Mouse (Mus musculus) heart, postnatal 36 days (tissue): ENCODE measurements around the gene Abcb6. TPM values are rescaled to one million over a fixed set of nuclear protein-coding genes. Genes with fewer than 3 reads are reported as not detected.
A peak's percentile ranks its signal among the peaks of the same experiment; 100 is the strongest.

Experiments used
- DNase-seq, 2 experiments: peaks; one replicate each; pipeline ENCODE4 v3.0.0; 2021 to 2022
- intact Hi-C: fragments of 180-260 bp; cut with DNase I; formaldehyde crosslinking; loops from one replicate; pipeline ENCODE4 v1.15.1; 2025
- total RNA-seq, 2 experiments: library from RNA; stranded (reverse); gene quantifications; 2 replicates each; pipeline ENCODE4 v1.2.3; 2021

The Abcb6 gene
- total RNA-seq, 2 experiments from 2014 or later = 28.8 to 30.4 TPM

DNA sequence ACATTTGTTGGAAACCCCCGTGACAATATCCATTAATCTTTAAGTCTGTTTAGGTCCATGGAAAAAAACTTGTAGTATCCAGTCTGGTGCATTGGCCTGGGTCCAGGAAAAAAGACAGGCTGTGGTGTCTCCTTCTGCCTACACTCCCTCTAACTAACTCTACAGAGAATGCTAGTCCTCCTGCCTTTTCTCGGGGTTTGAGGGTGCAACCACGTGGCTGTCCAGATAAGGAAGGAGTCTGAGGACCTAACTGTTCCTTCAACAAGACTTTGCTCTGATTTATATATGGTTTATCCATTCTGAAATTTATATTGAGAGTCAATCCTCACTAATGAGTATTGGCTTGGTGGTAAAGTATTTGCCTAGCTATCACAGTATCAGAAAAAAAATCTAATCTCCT, 24.4 kb downstream of the Abcb6 start:
- DNase-seq = no peak

DNA sequence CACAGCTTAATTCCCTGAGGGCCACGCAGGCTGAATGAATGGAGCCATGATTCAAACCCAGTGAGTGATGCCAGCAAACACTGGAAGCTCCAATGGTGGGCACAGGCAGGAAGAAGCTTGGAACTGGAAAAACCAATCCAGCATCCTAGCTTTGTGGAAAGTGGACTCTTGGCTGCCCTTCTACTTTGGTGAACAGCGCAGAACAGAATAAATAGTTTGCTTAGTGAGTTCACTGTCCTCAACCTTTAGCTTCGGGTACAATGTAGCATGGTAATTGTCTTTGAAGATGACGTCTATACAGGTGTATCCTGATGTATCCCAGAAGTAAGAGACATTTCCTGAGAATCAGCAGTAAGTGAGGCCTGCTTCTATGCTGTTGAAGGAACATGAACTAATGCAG, 31.5 kb downstream of the Abcb6 start:
- DNase-seq = no peak
- intact Hi-C loops = no loop called here

More for the DNA sequence above, 24.4 kb downstream of the Abcb6 start:
- intact Hi-C loops = no loop called here

DNA sequence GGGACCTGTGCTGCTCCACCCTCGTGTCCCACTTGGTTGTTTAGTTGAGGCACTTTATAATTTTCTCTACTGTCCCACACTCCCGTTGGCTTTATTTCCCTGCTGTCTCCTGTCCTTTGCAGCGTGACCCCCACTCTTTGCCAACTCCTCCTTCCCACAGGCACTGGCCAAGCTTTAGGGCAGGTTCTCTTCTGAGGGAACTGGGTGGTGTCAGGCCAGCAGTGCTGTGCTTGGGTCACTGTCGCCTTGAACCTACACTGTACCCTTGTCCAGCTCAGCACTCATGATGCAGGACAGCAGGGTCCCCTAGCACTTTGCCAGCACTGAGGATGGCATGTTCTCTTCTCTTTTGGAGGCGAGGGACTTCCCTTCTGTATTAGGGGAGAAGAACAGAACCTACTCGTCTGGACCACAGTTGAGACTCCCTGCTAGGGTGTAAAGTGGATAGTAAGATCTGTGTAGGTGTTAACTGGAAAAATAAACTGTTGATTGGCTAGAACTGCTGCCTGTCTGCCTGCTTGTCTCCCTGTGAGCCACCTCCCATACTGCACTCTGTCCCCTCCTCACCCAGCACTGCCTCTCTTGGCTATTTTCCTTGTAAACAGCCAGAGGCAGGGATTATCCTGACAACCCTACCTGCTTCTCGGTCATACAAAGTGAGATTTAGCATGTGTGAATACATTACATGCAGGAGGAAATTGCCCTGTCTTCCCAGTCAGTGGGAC, 32.6 kb downstream of the Abcb6 start:
- DNase-seq = no peak
- intact Hi-C loops = no loop called here

GRCm38 (mm10) chr1:75145589-75145988, 34.6 kb downstream of the Abcb6 start:
- intact Hi-C loops = no loop called here
- DNase-seq = no peak

DNA sequence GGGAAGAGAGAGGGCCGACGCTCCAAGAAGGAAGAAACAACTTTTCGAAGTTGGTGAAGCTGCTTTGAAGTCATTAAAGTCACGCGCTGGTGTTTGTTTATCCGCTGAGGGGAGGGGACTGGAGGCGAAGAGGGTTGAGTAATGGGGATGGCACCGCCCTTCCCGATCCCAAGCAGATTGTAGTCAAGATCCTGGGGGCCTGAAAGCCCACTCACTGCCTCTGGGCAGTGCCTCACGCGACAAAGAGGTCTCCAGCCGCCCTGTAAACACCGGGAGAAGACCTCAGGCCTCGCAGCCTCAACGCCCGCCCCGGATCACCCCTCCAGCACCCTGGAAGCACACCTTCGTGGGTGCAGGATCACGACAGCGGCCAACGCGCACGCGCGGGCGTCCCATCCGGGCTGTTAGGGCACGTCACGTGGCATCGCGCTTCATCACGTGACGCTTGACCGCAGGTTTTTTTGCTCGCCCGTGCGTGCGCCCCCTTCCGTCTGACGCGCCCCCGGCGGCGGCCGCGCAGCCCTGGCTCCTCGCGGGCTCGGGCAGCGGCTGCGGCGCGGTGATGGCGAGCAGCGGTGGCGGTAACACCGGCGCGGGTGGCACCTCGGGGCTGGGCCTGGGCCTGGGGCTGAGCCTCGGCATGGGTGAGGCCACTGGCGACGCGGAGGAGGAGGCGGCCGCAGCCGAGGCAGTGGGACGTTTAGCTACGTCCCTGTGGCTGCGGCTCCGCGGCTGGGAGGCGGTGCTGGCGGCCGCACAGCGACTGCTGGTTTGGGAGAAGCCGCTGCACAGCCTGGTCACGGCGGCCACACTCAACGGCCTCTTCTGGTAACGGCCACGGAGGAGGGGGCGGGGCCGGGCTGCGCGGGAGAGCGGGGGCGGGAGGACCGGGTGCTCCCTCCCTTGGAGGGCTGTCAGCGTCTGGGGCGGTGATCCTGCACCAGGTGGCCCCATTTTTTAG, 37.6 kb downstream of the Abcb6 start, which contains the start of the genes Cnppd1 and Retreg2:
Cnppd1 (minus strand) TSS at position 411 of the 961 bp plus-strand sequence.
Retreg2 (plus strand) TSS at position 478 of the 961 bp plus-strand sequence.
- intact Hi-C loops = loop anchor here (1.0 kb wide), 1 partner anchor 26 kb away; the partner anchor contains the start of gene Zfand2b
- peak; percentile 95 to 99 for DNase-seq

DNA sequence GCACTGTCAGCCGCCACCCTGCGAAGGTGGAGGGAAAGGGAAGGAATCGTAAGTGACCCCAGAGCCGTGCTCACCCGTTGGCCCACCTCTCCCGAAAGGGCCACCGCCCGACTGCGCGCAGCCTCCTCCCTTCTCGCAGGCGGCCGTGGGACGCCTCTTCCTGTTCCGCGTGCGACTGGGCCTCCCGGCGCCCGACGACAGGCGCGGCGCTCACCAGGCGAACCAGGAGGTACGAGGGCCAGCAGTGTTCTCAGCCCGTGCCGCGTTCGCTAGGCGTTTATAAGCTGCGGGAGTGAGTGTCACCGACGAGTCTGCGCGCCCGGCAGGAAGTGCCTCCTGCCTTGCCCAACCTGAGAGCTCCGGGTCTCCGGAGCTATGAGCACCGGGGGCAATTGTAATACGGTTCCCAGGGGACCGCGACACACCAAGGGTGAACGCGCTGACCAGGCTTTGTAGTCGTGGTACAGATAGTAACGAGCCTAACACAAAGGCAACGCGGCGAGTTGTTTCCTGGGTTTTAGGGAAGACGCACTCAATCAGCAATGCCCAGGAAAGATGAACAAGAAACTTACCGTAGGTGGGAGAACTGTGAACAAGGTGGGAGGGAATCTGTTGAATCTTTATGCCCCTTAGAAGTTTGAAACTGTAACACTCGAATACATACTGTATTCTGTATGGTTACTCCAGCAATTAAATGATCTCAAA, 38.6 kb downstream of the Abcb6 start:
- intact Hi-C loops = no loop called here
- DNase-seq = peak; percentile 76 to 86

DNA sequence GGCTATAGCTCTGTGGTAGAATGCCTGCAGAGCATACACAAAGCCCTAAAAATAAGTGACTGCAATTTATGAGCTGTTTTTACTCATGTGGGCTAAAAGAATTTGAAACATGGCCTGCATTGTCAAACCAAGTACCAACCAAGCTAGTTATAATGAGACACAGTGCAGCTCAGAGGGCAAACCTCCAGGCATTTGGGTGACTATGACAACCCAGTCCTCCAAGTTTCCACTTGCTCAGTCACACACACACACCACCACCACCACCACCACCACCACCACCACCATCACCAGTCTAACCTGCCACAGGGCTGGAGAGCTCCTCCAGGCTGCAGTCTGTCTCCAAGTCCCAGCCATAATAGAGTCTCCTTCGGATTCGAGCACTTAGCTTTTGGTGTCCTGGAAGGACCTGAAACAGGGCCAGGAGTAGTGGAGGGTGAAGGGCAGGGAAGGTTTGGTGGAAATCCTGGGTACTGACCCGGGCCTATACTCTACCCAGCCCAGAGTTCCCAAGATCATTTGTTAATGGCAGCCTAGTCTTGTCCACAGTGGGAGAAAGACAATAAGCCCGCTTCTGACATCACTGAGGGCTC, 39.5 kb downstream of the Abcb6 start:
- intact Hi-C loops = no loop called here
- DNase-seq = no peak

DNA sequence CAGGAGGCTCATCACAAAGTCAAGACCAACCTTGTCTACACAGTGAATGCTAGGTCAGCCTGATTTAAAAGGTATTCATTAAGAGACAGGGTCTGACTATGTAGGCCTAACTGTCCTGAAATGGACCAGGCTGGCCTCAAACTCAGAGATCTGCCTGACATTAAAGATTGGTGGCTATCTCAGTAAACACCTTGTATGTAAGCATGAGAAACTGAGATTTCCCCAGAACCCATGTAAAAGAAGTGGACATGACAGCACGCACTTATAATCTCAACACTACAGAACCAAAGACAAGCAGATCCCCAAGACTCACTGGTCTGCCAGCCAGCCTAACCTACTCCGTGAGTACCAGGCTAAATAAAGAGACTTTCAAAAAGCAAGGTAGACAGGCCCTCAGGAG, 41.7 kb downstream of the Abcb6 start:
- DNase-seq = no peak
- intact Hi-C loops = no loop called here

GRCm38 (mm10) chr1:75136730-75137129, 43.5 kb downstream of the Abcb6 start:
- no peak for DNase-seq
- intact Hi-C loops = no loop called here

- intact Hi-C loops = no loop called here
- DNase-seq = no peak
These were observed 43.9 kb downstream of the Abcb6 start for GRCm38 (mm10) chr1:75136293-75136692.

DNA sequence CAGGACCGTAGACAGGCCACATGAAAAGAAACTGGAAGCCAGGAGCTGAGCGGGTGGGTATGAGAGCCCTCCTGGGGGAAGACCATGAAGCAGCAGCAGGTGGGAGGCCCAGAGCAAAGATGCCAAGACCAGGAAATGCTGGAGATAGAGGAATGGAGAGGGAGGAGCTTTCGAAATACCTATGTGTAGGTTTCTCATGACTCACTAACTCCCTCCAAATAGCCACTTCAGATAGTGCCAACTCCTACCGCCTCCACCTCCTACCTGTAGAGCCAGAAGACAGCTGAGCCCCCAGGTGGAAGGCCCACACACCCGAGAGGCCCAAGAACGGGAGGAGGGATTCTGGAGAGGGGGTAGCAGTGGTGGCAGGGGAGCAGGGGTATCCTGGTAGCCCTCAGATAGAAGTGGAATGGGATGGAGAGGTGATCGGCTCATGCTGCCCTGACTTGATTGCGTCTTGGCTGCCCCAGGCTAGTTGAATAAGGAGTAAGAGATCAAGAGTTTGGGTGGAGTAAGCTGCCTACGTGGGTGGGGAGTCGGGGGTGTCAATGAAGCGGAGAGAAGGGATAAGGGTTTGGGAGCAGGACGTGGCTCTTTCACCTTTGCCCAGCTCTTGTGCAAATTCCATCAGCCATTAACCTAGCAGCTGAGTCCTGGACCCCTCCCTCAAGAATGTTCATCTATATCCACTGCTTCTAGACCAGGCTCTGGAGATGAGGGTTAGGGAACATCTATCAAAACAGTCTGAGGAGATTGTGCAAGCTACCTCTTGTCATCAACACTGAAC, 46.6 kb downstream of the Abcb6 start, which contains the start of gene Slc23a3:
Slc23a3 (minus strand) TSS at position 470 of the 787 bp plus-strand sequence.
- intact Hi-C loops = no loop called here
- no peak for DNase-seq

- no peak for DNase-seq
These were observed 51.6 kb downstream of the Abcb6 start for GRCm38 (mm10) chr1:75128641-75129040.

DNA sequence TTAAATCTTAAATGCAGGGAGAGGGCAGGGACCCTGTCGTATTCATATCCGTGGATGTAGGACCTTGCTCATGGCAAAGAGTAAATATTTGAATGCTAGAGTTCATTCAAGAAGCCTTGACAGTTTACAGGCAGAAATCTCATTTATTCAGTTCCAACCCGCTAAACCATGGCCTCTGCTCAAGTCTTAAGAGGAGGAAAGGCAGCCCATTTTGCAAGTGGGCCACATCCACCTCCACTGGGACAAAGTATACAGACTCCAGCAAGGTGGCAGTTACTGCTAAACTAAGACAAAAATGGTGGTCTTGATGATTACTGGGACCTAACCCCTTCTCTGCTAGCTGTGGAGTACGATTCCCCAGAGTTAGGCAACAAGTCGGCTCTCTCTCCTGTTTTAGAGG, 54.8 kb downstream of the Abcb6 start:
- no peak for DNase-seq
- intact Hi-C loops = no loop called here

More at GRCm38 (mm10) chr1:75128641-75129040, 51.6 kb downstream of the Abcb6 start:
- intact Hi-C loops = no loop called here

GRCm38 (mm10) chr1:75124346-75125321, 55.6 kb downstream of the Abcb6 start, which contains the start of gene Nhej1:
TSS of gene Nhej1 (minus strand) at chr1:75125200.
- peak; percentile 96 to 97 for DNase-seq
- intact Hi-C loops = no loop called here

DNA sequence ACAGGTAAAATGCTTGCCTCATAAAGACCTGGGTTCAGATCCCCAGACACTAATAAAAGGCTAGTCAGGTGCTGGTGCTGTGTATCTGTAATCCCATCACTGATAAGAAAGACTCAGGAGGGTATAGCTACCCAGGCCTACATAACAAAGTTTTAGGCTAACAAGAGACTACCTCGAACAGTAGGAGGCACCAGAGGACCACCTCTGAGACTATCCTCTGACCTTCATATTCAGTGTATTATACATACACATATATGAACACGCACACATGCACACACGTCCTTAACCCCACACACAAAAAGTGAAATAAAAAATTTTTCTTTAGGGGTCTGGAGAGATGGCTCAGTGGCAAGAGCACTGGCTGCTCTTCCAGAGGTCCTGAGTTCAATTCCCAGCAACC, 58.0 kb downstream of the Abcb6 start:
- no peak for DNase-seq
- intact Hi-C loops = no loop called here
